Mouse (Mus musculus) stomach, embryonic 14.5 days (tissue): Measurements from ENCODE around the gene Tnfrsf17. TPM values are rescaled to one million over a fixed set of nuclear protein-coding genes. Genes with fewer than 3 reads are reported as not detected.
"Not testable (repeated sequence)": the region's sequence is repeated elsewhere in the genome, so short reads cannot be mapped to it uniquely, and the experiment has no call there.

Experiments
- ATAC-seq: fragments of 200-750 bp; cut with Nextera tagmentation; 2 replicates; pipeline ENCODE4 v1.8.0; 2017; ENCODE audit warnings: low read depth, moderate TSS enrichment; ENCODE audit not compliant: insufficient number of reproducible peaks, insufficient read depth, low FRiP score
- H3K27ac ChIP-seq: fragments of 300-500 bp; sonication (generic); 2 replicates; pipeline ENCODE4 v1.5.1; 2014; ENCODE audit warnings: mild to moderate bottlenecking, low read length, moderate library complexity, mixed read lengths
- H3K27me3 ChIP-seq: fragments of 300-500 bp; sonication (generic); 2 replicates; pipeline ENCODE4 v1.6.1; 2014; ENCODE audit warnings: low read length, control low read depth, mixed read lengths; ENCODE audit not compliant: control insufficient read depth, insufficient read depth
- H3K36me3 ChIP-seq: fragments of 300-500 bp; sonication (generic); 2 replicates; pipeline ENCODE4 v1.6.1; 2014; ENCODE audit warnings: mild to moderate bottlenecking, control low read depth, low read length, moderate library complexity, mixed read lengths; ENCODE audit not compliant: control insufficient read depth, insufficient read depth
- H3K4me1 ChIP-seq: fragments of 300-500 bp; sonication (generic); 2 replicates; pipeline ENCODE4 v1.6.1; 2014; ENCODE audit warnings: low read length, control low read depth, mixed read lengths; ENCODE audit not compliant: control insufficient read depth, insufficient read depth
- H3K4me2 ChIP-seq: fragments of 300-500 bp; sonication (generic); replicated peaks from 2 replicates; pipeline ENCODE4 v1.6.1; 2014; ENCODE audit warnings: low read depth, low read length, control low read depth
- H3K4me3 ChIP-seq: fragments of 300-500 bp; sonication (generic); 2 replicates; pipeline ENCODE4 v1.5.1; 2014; ENCODE audit warnings: low read depth, low read length, control low read depth
- H3K9ac ChIP-seq: fragments of 300-500 bp; sonication (generic); replicated peaks from 2 replicates; pipeline ENCODE4 v1.6.1; 2014; ENCODE audit warnings: low read depth, mild to moderate bottlenecking, control low read depth, low read length, moderate library complexity, mixed read lengths
- H3K9me3 ChIP-seq: fragments of 300-500 bp; sonication (generic); 2 replicates; pipeline ENCODE4 v1.6.1; 2016; ENCODE audit warnings: low read depth, low read length, control low read depth; ENCODE audit not compliant: control insufficient read depth
- WGBS: fragments of 180-500 bp; shearing (Covaris S2); extraction: QIAGEN DNeasy Blood & Tissue Kit; methylation state at CpG from one replicate; pipeline ENCODE4 v1.1.7; 2014; 5-methylcytosine and 5-hydroxymethylcytosine counted together
- polyA plus RNA-seq: library from polyadenylated mRNA; unstranded; fragments of >200 nt; fragmentation: Nextera tagmentation; extraction: Ambion mirVana; gene quantifications from 2 replicates; pipeline ENCODE4 v1.2.1, GENCODE M21; 2014

Tnfrsf17 gene
- polyA plus RNA-seq, 1 experiment from 2014 or later: not detected

GRCm38 (mm10) chr16:11285949-11286348 is 27.7 kb upstream of the Tnfrsf17 start:
- Histone ChIP-seq H3K4me1 (no peaks in the 10 kb centered on the region), H3K9ac (no peak overlapping the region), H3K27ac (no peak overlapping the region), H3K36me3 (no peaks in the 10 kb centered on the region), H3K9me3 (no peaks in the 10 kb centered on the region), H3K4me3 (no peak overlapping the region), H3K27me3 (no peaks in the 10 kb centered on the region), H3K4me2 (no peak overlapping the region)
- no peak for ATAC-seq
- WGBS: 84% methylated on average over 2 of the region's 2 CpGs

- not testable (repeated sequence) for H3K27me3 ChIP-seq, H3K4me3 ChIP-seq, H3K4me1 ChIP-seq, H3K36me3 ChIP-seq, H3K9ac ChIP-seq, H3K27ac ChIP-seq, H3K9me3 ChIP-seq, H3K4me2 ChIP-seq, ATAC-seq
- WGBS: 88% methylated on average over 7 of the region's 8 CpGs
These were observed 24.7 kb upstream of the Tnfrsf17 start for GRCm38 (mm10) chr16:11288873-11289272.

DNA sequence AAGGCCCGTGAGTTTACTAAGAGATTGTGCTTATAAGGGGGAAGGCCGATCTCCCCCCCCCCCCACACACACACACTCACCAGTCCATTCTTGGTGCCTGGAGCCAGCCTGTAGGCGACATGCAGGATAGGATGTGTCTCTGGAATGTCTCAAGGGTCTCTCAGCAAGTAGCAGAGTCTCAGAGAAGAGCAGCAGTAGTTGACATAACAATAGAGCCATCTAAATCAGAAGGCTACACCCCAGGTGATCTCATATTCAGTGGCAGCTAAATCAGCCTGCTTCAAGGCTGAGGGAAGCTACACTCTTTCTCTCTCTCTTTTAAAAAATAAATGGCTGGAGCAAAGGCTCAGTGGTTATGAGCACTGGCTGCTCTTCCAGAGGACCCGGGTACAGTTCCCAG is 18.0 kb upstream of the Tnfrsf17 start:
- ATAC-seq, H3K4me2 ChIP-seq, H3K27ac ChIP-seq, H3K9ac ChIP-seq, H3K9me3 ChIP-seq, H3K36me3 ChIP-seq, H3K4me3 ChIP-seq, H3K4me1 ChIP-seq, H3K27me3 ChIP-seq: not testable (repeated sequence)
- WGBS: 71% methylated on average over 4 of the region's 4 CpGs

DNA sequence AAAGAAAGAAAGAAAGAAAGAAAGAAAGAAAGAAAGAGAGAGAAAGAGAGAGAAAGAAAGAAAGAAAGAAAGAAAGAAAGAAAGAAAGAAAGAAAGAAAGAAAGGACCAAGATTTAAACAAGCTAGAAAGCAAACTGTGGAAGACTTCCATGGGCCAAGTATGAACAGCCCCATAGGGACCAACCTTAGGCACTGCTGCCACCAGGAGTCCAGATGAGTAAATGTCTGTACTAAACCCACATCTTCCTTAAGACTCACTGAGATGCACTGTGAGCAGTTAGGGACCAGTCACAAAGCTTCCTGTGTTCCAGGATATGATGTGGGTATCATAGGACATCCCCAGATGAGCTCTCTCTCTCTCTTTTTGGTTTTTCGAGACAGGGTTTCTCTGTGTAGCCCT is 15.9 kb upstream of the Tnfrsf17 start:
- H3K4me1 ChIP-seq, H3K9me3 ChIP-seq, H3K4me3 ChIP-seq, H3K4me2 ChIP-seq, H3K9ac ChIP-seq, H3K27ac ChIP-seq, H3K36me3 ChIP-seq, ATAC-seq, H3K27me3 ChIP-seq: not testable (repeated sequence)
- 62% methylated on average over 1 of the region's 1 CpGs for WGBS

DNA sequence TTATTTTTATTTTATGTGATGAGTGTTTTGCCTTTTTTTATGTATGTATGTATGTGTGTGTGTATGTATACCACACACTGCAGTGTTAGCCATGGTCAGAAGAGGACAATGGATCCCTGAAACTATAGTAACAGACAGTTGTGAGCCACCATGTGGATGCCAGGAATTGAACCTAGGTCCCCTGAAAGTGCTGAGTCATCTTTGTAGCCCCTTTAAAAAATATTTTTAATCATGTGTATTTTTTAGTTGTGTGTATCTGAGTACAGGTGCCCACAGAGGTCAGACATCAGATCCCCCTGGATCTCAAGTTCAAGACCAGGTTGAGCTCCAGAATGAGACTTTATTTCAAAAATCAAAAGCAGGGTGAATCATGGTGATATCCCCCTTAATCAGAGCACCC is 9.9 kb upstream of the Tnfrsf17 start:
- ATAC-seq: no peak
- Histone ChIP-seq H3K9ac (no peak overlapping the region), H3K27ac (no peak overlapping the region), H3K9me3 (no peaks in the 10 kb centered on the region), H3K27me3 (no peaks in the 10 kb centered on the region), H3K4me1 (no peaks in the 10 kb centered on the region), H3K4me3 (no peak overlapping the region), H3K36me3 (no peaks in the 10 kb centered on the region), H3K4me2 (no peak overlapping the region)

DNA sequence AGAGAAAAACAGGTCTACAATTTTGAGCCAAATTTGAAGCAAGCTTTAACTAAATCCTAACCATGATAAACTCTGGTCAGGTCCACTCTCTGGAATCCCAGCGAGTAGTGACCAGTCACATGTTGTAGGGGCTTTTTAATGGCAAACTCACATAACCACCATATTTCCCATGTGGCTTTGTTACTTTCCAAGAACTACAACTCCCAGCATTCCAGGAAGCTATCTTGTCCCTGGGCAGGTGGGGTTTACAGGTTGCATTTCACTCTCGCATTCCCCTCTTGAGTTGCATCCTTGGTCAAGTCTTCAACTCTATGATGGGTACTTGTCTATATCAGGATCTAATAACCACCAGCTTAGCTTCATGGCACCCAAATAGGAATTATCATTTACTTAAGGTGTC is 8.1 kb upstream of the Tnfrsf17 start:
- no peaks in the 10 kb centered on the region for H3K4me1 ChIP-seq
- 82% methylated on average over 2 of the region's 2 CpGs for WGBS

DNA sequence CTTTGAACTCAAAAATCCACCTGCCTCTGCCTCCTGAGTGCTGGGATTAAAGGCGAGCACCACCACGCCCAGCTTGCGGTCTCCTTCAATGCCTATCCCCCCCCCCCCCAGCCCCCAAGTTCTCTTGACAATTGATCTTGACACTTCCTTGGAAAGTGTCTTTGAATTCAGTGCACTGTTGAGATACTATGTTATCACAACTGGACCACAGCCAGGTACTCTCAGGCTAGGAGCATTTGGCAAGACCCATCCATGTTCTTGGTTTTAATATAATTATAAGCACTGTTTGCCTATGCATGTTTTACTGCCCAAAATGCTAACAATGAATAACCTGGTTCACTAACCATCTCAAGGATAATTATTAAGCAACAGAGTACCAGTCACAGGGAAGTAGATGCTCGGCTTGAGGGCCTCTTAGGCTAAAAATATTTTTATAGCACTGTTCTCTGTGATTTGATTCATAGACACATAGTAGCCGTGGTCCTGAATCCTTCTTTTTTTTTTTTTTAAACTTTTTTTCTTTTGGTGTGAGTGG is 2.2 kb downstream of the Tnfrsf17 start:
- Histone ChIP-seq H3K4me1 (no peaks in the 10 kb centered on the region), H3K4me2 (no peak overlapping the region), H3K27me3 (no peaks in the 10 kb centered on the region), H3K27ac (no peak overlapping the region), H3K36me3 (no peaks in the 10 kb centered on the region), H3K4me3 (no peak overlapping the region), H3K9me3 (no peaks in the 10 kb centered on the region), H3K9ac (no peak overlapping the region)
- no peak for ATAC-seq
- WGBS: 62% methylated on average over 5 of the region's 5 CpGs

More for the DNA sequence above, 8.1 kb upstream of the Tnfrsf17 start:
- Histone ChIP-seq H3K27ac (no peak overlapping the region), H3K4me2 (no peak overlapping the region), H3K4me3 (no peak overlapping the region), H3K36me3 (no peaks in the 10 kb centered on the region), H3K9ac (no peak overlapping the region), H3K9me3 (no peaks in the 10 kb centered on the region), H3K27me3 (no peaks in the 10 kb centered on the region)
- ATAC-seq: no peak

DNA sequence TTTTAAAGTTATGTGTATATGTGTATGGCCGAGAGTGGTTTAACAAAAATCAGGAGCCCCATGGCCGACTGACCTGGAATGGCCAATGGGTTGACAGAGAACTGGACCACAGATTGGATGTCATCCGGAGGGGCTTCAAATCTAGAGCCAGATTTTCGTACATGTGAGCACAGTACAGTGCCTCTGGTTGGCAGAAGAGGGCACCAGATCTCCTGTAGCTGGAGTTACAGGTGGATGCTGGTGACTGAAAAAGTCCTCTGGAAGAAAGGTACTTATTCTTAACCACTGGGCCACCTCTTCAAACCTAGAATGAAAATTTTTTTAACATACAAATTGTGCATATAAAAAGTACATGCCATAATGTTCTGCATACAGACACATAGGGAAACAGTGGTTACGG is 3.1 kb downstream of the Tnfrsf17 start:
- H3K4me3 ChIP-seq: no peak overlapping the region
- no peak for ATAC-seq
- no peaks in the 10 kb centered on the region for H3K36me3 ChIP-seq
- no peaks in the 10 kb centered on the region for H3K27me3 ChIP-seq
- WGBS: 72% methylated on average over 5 of the region's 5 CpGs
- H3K4me2 ChIP-seq: no peak overlapping the region
- H3K9me3 ChIP-seq: no peaks in the 10 kb centered on the region
- H3K9ac ChIP-seq: no peak overlapping the region
- H3K27ac ChIP-seq: no peak overlapping the region
- H3K4me1 ChIP-seq: no peaks in the 10 kb centered on the region

DNA sequence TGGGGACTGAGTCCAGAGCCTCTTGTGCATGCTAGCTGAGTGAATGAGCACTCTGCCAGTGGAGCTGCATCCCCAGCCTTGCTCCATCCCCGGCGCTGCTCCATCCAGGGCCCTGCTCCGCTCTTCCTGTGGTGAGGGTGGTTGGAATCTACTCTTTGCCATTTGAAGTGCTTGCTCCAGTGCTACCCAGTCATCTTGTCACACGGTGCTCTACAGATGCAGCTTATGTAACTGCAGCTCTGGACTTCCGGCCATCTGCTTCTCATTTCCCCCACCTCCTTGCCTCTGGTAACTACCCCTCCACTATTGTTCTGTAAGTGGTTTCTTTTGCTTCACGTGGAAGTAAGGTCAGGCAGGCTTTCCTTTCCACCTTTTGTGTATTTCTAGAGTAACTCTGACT is 3.7 kb downstream of the Tnfrsf17 start:
- Histone ChIP-seq H3K4me1 (no peaks in the 10 kb centered on the region), H3K4me3 (no peak overlapping the region), H3K9me3 (no peaks in the 10 kb centered on the region), H3K36me3 (no peaks in the 10 kb centered on the region), H3K27me3 (no peaks in the 10 kb centered on the region), H3K4me2 (no peak overlapping the region), H3K27ac (no peak overlapping the region), H3K9ac (no peak overlapping the region)
- ATAC-seq: no peak
- WGBS: 65% methylated on average over 6 of the region's 6 CpGs
